Mouse (Mus musculus) ovary, postnatal 36 days (tissue): ENCODE results near the gene Gdpgp1.

Experiments used
- DNase-seq: peaks from one replicate; pipeline ENCODE4 v3.0.0; 2022; ENCODE audit warnings: low spot score, mixed read lengths

The Gdpgp1 gene

GRCm38 (mm10) chr7:80280998-80281397, 48.3 kb downstream of the Gdpgp1 start:
- DNase-seq = no peak

GRCm38 (mm10) chr7:80281646-80282045, 49.0 kb downstream of the Gdpgp1 start:
- DNase-seq = no peak

- DNase-seq = no peak
Measured at GRCm38 (mm10) chr7:80283226-80283918, 50.7 kb downstream of the Gdpgp1 start.

GRCm38 (mm10) chr7:80284391-80284790, 51.7 kb downstream of the Gdpgp1 start:
- no peak for DNase-seq

GRCm38 (mm10) chr7:80285725-80286124, 53.1 kb downstream of the Gdpgp1 start:
- DNase-seq = no peak

- no peak for DNase-seq
Measured at GRCm38 (mm10) chr7:80287736-80288135, 55.1 kb downstream of the Gdpgp1 start.
